Mouse (Mus musculus) forebrain, embryonic 16.5 days (tissue): Measurements from ENCODE around the gene Plcz1. TPM values are rescaled to one million over a fixed set of nuclear protein-coding genes. Genes with fewer than 3 reads are reported as not detected.
A peak's percentile ranks its signal among the peaks of the same experiment; 100 is the strongest.

Experiments
- ATAC-seq: fragments of 200-750 bp; cut with Nextera tagmentation; 2 replicates; pipeline ENCODE4 v1.8.0; 2017; ENCODE audit warnings: mild to moderate bottlenecking, moderate library complexity
- H3K27ac ChIP-seq: fragments of 300-500 bp; sonication (generic); 2 replicates; pipeline ENCODE4 v1.5.1; 2014; ENCODE audit warnings: low read length, control low read depth
- H3K27me3 ChIP-seq: fragments of 300-500 bp; sonication (generic); replicated peaks from 2 replicates; pipeline ENCODE4 v1.6.1; 2014; ENCODE audit warnings: low read length; ENCODE audit not compliant: control insufficient read depth, insufficient read depth
- H3K36me3 ChIP-seq: fragments of 300-500 bp; sonication (generic); 2 replicates; pipeline ENCODE4 v1.6.1; 2014; ENCODE audit not compliant: control insufficient read depth, insufficient read depth
- H3K4me1 ChIP-seq: fragments of 300-500 bp; sonication (generic); replicated peaks from 2 replicates; pipeline ENCODE4 v1.6.1; 2014; ENCODE audit warnings: low read length; ENCODE audit not compliant: control insufficient read depth, insufficient read depth
- H3K4me2 ChIP-seq: fragments of 300-500 bp; sonication (generic); 2 replicates; pipeline ENCODE4 v1.6.1; 2014; ENCODE audit warnings: mild to moderate bottlenecking, low read length, control low read depth
- H3K4me3 ChIP-seq: fragments of 300-500 bp; sonication (generic); replicated peaks from 2 replicates; pipeline ENCODE4 v1.5.1; 2014; ENCODE audit warnings: mild to moderate bottlenecking, low read length, control low read depth
- H3K9ac ChIP-seq: fragments of 300-500 bp; sonication (generic); replicated peaks from 2 replicates; pipeline ENCODE4 v1.6.1; 2014; ENCODE audit warnings: low read depth, low read length, control low read depth
- H3K9me3 ChIP-seq: fragments of 300-500 bp; sonication (generic); 2 replicates; pipeline ENCODE4 v1.6.1; 2016; ENCODE audit warnings: low read length; ENCODE audit not compliant: control insufficient read depth
- WGBS: fragments of 180-500 bp; shearing (Covaris S2); extraction: QIAGEN DNeasy Blood & Tissue Kit; methylation state at CpG from one replicate; pipeline ENCODE4 v1.1.7; 2014; 5-methylcytosine and 5-hydroxymethylcytosine counted together
- polyA plus RNA-seq: library from polyadenylated mRNA; unstranded; fragments of >200 nt; fragmentation: Nextera tagmentation; extraction: Ambion mirVana; gene quantifications from 2 replicates; pipeline ENCODE4 v1.2.1, GENCODE M21; 2015

Gene Plcz1
- polyA plus RNA-seq, 1 experiment from 2014 or later: 0.67 TPM

DNA sequence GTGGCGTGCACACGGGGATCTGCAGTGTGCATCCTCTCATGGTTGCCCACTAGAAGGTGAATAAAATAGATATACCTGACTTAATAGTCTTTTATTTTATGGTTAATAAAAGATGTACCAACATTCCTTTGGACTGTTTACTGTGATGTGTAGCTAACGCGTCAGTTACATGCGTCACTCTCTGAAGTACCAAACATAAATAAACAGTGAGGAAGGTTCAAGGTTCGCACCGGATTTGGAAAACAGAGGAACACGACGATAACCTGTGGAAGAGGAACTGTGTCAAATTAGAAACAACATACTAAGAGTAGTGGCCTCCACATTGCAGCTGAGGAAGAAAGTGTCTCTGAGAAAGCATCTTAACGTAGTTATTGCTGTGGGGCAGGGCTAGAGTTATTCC is 51.7 kb downstream of the Plcz1 start:
- 89% methylated on average over 10 of the region's 10 CpGs for WGBS
- ATAC-seq: no peak
- no peaks in the 10 kb centered on the region for H3K9me3 ChIP-seq

DNA sequence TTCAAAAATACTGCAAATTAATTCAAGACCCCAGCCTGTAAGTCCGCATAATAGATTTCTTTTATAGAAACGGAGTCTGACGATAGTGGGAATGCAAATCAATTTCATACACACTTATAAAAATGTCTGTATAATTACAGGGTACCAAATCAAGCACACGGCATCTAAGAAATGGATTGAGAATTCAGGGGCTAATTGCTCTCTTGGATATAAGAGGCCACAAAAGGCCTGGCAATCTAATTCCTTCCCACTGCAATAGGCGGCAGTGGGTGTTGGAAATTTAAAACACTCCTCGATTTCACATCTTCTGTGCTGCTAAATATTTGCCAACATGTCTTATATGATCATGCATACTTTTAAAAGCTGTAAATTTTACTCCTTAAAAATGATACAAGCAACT is 52.2 kb downstream of the Plcz1 start:
- H3K9me3 ChIP-seq: no peaks in the 10 kb centered on the region
- peaks cover 8% of the 10 kb centered on the region for H3K4me1 ChIP-seq
- H3K9ac ChIP-seq: no peak overlapping the region
- no peak overlapping the region for H3K4me2 ChIP-seq
- ATAC-seq: 0 out of 2 replicates have a peak, but pooled peaks have one; percentile 43
- H3K36me3 ChIP-seq: no peaks in the 10 kb centered on the region
- WGBS: 37% methylated on average over 6 of the region's 6 CpGs
- H3K27me3 ChIP-seq: no peaks in the 10 kb centered on the region
- H3K27ac ChIP-seq: no peak overlapping the region
- H3K4me3 ChIP-seq: no peak overlapping the region

More for the DNA sequence above, 51.7 kb downstream of the Plcz1 start:
- H3K4me1 ChIP-seq: peaks cover 8% of the 10 kb centered on the region
- no peaks in the 10 kb centered on the region for H3K27me3 ChIP-seq
- H3K9ac ChIP-seq: no peak overlapping the region
- H3K36me3 ChIP-seq: no peaks in the 10 kb centered on the region
- H3K4me2 ChIP-seq: no peak overlapping the region
- no peak overlapping the region for H3K4me3 ChIP-seq
- H3K27ac ChIP-seq: no peak overlapping the region

DNA sequence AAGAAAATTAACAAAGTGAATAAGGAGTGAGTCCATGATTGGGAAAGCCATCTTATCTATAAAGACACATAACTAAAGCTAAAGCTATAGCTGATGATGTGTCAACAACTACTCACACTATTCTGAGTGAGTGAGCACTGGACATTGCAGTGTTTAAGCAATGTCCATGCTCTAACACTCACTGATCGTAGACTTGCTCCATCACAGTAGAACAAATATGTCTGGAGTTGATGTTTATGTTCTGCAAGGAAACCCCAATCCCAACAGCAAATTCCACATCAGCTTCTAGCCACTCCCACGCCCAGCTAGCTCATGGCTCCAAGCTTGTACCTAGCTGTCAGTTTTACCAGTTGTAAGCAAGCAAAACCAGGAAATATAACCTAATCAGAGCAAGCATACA is 54.7 kb downstream of the Plcz1 start:
- Histone ChIP-seq H3K4me1 (peaks cover 8% of the 10 kb centered on the region), H3K27me3 (no peaks in the 10 kb centered on the region), H3K27ac (no peak overlapping the region), H3K9me3 (no peaks in the 10 kb centered on the region), H3K4me3 (no peak overlapping the region), H3K36me3 (no peaks in the 10 kb centered on the region), H3K4me2 (no peak overlapping the region), H3K9ac (no peak overlapping the region)
- no peak for ATAC-seq
- WGBS: 92% methylated on average over 2 of the region's 2 CpGs

DNA sequence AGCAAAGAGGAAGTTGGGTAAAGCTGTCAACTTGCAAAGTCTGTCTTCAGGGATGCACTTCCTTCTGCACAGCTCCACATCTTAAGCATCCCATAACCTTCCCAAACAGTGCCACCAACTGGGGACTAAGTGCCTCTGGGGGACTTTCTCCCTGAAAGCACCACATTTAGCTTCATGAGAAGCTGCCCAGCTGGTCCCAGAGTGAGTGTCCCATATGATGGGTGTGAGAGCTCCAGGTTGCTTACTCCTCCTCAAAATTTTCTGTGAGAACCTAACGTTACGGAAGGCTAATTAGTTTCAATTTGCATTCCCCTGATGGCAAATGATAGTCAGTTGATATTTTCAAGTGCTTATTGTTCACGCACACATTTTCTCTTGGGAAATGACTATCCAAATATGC is 57.2 kb downstream of the Plcz1 start:
- Histone ChIP-seq H3K9me3 (no peaks in the 10 kb centered on the region), H3K4me3 (no peak overlapping the region), H3K4me2 (no peak overlapping the region), H3K9ac (no peak overlapping the region), H3K36me3 (no peaks in the 10 kb centered on the region), H3K27ac (no peak overlapping the region), H3K27me3 (no peaks in the 10 kb centered on the region), H3K4me1 (peaks cover 5% of the 10 kb centered on the region)
- no peak for ATAC-seq
- 81% methylated on average over 3 of the region's 3 CpGs for WGBS

DNA sequence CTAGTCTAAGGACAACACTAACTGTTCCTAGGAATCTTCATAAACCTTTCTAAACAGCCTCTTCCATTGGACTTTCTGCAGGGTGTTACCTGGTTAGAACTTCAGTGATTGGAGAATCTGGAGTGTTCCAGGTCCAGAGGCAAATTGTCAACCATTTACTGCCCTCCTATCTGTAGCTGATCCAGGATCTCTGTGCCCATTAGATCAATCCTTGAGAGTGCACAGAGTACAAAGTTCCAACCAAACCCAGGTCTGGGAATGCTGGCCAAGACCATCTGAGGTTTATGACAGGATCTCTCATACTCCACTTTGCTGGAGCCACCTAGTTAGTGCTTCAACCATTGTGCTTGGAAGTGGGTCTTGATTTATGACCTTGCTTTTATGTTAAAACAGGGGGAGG is 60.2 kb downstream of the Plcz1 start:
- Histone ChIP-seq H3K4me3 (no peak overlapping the region), H3K9ac (no peak overlapping the region), H3K27me3 (no peaks in the 10 kb centered on the region), H3K4me2 (no peak overlapping the region), H3K36me3 (no peaks in the 10 kb centered on the region), H3K27ac (no peak overlapping the region), H3K4me1 (no peaks in the 10 kb centered on the region), H3K9me3 (no peaks in the 10 kb centered on the region)
- ATAC-seq: no peak

DNA sequence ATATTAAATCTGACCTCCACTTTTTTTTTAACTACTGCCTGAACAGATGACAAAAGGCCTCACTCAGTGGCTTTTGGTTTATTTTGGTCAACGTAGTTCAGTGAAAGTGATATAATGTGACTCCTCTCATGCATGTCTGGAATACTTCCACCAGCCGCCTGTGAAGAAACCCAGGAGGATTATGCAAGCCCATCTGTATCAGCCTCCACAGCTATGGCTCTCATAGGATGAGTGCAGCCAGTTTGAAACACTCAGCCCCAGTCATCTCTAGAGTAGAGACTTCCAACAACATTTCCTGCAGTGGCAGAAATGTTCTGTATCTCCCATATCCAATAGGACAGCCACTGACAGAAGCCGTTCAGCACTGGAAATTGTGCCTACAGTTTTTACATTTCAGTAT is 63.1 kb downstream of the Plcz1 start:
- no peak overlapping the region for H3K9ac ChIP-seq
- H3K36me3 ChIP-seq: no peaks in the 10 kb centered on the region
- 66% methylated on average over 3 of the region's 3 CpGs for WGBS
- no peak for ATAC-seq
- no peaks in the 10 kb centered on the region for H3K9me3 ChIP-seq
- H3K4me2 ChIP-seq: no peak overlapping the region
- no peak overlapping the region for H3K27ac ChIP-seq
- no peaks in the 10 kb centered on the region for H3K4me1 ChIP-seq
- no peaks in the 10 kb centered on the region for H3K27me3 ChIP-seq
- no peak overlapping the region for H3K4me3 ChIP-seq

DNA sequence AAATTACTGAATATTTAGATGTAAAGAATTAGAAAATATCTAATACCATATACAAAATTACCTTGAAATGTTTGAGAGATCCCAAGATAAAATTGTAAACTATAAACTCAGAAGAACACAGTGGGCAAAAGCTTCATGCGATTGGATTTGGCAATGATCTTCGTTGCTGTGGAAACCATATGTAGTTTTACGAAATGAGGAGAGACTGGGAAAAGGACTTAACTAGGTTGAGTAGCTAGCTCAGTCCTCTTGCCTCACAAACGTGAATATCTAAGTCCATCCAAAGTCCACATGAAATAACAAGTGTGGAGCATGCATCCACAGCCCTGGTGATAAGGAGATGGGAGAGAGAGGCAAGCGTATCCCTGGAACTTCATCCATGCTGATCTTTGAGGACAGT is 66.6 kb downstream of the Plcz1 start:
- Histone ChIP-seq H3K4me1 (no peaks in the 10 kb centered on the region), H3K27ac (no peak overlapping the region), H3K9ac (no peak overlapping the region), H3K9me3 (no peaks in the 10 kb centered on the region), H3K36me3 (no peaks in the 10 kb centered on the region), H3K4me3 (no peak overlapping the region), H3K27me3 (no peaks in the 10 kb centered on the region), H3K4me2 (no peak overlapping the region)
- 78% methylated on average over 5 of the region's 5 CpGs for WGBS
- no peak for ATAC-seq

DNA sequence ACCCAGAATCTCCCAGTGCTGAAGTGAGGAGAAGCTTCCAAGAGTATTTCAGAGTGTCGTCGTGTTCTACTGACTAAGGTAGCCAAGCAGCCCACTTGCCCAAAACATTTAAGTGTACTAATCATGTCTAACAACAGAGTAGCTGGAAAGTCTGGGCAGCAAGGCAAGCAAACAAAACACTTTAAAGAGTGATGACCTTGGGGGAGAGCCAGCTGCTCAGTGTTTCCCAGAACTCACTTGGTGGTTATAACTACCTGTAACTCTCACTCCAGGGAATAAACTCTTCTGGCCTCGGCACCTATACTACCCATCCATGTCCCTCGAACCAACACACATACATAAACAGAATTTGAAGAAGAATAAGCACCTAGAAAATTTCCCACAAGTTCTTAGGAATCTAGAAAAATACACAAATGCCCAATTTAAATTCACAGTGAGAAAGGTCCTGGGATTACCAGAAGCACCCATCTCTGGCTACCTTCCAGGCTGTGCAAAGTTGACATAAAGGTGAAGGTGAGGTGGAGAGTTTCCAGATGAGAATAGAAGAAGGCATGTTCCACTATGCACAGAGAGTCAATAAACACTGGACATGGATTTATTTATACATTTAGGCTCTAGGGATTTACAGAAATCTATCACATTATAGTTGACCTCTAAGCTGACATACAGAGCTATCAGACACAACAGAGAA is 69.5 kb downstream of the Plcz1 start:
- Histone ChIP-seq H3K9ac (no peak overlapping the region), H3K4me1 (no peaks in the 10 kb centered on the region), H3K27me3 (no peaks in the 10 kb centered on the region), H3K4me2 (no peak overlapping the region), H3K9me3 (no peaks in the 10 kb centered on the region), H3K4me3 (no peak overlapping the region), H3K27ac (no peak overlapping the region), H3K36me3 (no peaks in the 10 kb centered on the region)
- WGBS: 88% methylated on average over 4 of the region's 4 CpGs
- ATAC-seq: no peak

DNA sequence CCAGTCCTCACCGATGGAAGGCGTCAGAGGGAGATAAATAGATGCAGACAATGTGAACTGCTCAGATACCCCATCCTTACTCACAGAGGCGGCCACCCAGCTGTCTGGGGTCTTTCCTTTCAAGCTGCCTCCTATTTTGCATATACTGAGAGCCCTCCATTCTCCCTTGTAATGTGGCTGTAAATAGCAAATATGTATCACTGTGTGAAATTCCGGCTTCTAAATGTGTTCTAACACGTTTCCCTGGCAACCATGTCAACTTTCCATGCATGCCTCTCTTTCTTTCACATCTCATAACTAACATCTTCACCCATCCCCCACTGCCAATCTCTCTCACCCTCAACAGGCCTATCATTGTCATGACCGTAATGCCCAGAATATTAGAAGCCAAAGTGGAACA is 74.6 kb downstream of the Plcz1 start:
- Histone ChIP-seq H3K36me3 (no peaks in the 10 kb centered on the region), H3K9me3 (no peaks in the 10 kb centered on the region), H3K27ac (no peak overlapping the region), H3K27me3 (no peaks in the 10 kb centered on the region), H3K4me2 (no peak overlapping the region), H3K4me1 (peaks cover 3% of the 10 kb centered on the region), H3K4me3 (no peak overlapping the region), H3K9ac (no peak overlapping the region)
- WGBS: 26% methylated on average over 6 of the region's 6 CpGs
- ATAC-seq: peak; percentile 91

DNA sequence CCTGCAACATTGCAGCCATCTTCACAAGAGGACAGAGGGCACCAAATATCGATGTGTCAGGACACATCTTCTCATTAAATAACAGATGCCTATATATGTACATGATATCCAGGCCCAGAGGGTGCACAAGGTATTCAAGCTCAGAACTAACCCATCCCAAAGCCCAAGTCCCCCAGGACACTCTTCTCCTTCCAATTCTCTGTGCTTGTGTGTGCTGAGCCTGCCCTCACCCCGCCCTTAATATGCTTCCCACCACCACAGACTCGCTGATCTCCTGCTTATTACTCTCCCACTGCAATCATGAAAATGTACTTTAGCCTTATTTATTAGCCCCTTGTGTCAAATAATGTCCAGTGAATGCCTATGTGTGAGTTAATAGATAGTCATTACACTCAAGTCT is 76.4 kb downstream of the Plcz1 start:
- ATAC-seq: no peak
- H3K4me3 ChIP-seq: no peak overlapping the region

More for the DNA sequence above, 76.4 kb downstream of the Plcz1 start:
- no peaks in the 10 kb centered on the region for H3K36me3 ChIP-seq
- no peak overlapping the region for H3K4me2 ChIP-seq
- H3K27me3 ChIP-seq: no peaks in the 10 kb centered on the region
- no peaks in the 10 kb centered on the region for H3K9me3 ChIP-seq
- H3K27ac ChIP-seq: no peak overlapping the region
- no peak overlapping the region for H3K9ac ChIP-seq
- WGBS: 86% methylated on average over 3 of the region's 3 CpGs
- peaks cover 3% of the 10 kb centered on the region for H3K4me1 ChIP-seq
